Mouse (Mus musculus): ENCODE measurements around the gene 6430571L13Rik.
A peak's percentile ranks its signal among the peaks of the same experiment; 100 is the strongest.
"Not testable (repeated sequence)": the region's sequence is repeated elsewhere in the genome, so short reads cannot be mapped to it uniquely, and the experiment has no call there.

6430571L13Rik gene

DNA sequence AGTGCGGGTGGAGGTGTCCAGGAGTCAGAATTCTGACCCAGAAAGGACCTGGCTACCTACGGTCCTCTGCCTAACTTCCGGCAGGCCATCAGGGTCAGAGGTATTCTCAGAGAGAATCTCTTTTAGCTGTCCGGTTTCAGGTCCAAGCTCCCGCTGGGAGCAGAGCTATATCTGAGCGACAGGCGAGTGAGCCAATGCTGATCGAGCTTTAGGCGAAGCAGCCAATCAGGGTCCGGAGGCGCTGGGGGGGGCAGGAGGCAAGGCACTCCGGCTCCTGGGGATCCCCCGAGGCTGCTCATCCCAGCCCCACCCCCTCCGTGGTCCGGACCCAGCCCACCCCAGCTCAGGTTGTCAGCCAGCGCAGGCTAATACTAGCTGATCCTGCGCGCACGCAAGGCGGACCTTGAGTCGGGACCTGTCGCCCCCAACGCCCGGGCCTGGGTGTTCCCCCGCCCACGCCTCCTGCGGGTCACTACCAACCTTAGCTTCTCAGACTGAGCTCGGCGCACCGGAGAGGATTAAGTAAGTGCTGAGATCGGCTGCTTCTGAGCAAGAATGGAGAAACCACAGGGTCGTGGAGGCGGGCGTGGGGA, at the start of gene 6430571L13Rik:
6430571L13Rik (plus strand) TSS at position 336 of the 593 bp plus-strand sequence.
- DNase-seq, result peak; percentile 98

GRCm38 (mm10) chr9:107290897-107291296, 49.5 kb upstream of the 6430571L13Rik start:
- peak; percentile 80 for DNase-seq

- DNase-seq, result peak; percentile 69
Observed at GRCm38 (mm10) chr9:107294249-107294648, 46.2 kb upstream of the 6430571L13Rik start.

DNA sequence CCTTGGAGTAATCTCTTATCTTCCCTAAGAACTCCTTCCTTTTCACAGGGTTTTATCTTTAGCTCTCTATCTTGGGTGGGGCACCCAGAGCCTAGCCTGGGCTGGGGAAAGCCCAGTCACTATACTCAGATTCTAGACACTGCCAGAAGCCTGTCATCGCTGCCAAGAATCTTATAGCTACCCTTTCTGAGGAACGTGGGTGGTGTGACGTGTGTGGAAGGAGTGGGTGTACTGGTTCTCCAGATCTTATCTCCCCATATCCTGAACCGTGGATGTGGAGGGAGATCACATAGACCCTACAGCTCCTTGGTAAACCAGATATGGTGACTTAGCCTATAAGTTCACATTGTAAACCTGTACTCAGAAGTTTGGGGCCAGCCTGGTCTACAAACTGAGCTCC, 44.8 kb upstream of the 6430571L13Rik start:
- no peak for DNase-seq

GRCm38 (mm10) chr9:107296016-107296040, 44.6 kb upstream of the 6430571L13Rik start, which contains the start of gene Cish:
TSS of gene Cish (plus strand) at chr9:107296026.
- no peak for DNase-seq

DNA sequence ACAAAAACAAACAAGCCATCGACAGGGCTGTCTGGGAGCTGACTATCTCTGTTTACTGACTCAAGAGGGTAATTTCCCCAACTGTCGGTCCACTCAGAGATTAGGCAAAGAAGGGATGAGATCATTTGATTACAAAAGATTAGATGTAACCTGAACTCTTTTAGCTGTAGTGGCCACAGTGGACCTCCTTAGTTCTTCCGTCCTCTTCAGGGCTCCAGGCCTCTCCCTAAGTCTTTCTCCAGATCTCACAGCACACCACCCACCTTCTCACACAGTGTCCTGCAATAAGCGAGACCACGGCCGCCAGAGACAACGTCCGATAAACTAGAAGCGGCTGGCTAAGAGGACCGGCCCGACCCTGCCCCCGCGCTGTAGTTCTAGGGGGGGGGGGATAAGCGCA, 44.4 kb upstream of the 6430571L13Rik start:
- DNase-seq, result no peak

GRCm38 (mm10) chr9:107296501-107296965, 43.9 kb upstream of the 6430571L13Rik start:
- peak; percentile 96 for DNase-seq

GRCm38 (mm10) chr9:107297059-107297458, 43.3 kb upstream of the 6430571L13Rik start:
- no peak for DNase-seq

- no peak for DNase-seq
Observed at GRCm38 (mm10) chr9:107297658-107298057, 42.7 kb upstream of the 6430571L13Rik start.

- DNase-seq, result no peak
Observed at GRCm38 (mm10) chr9:107298059-107298780, 42.2 kb upstream of the 6430571L13Rik start.

DNA sequence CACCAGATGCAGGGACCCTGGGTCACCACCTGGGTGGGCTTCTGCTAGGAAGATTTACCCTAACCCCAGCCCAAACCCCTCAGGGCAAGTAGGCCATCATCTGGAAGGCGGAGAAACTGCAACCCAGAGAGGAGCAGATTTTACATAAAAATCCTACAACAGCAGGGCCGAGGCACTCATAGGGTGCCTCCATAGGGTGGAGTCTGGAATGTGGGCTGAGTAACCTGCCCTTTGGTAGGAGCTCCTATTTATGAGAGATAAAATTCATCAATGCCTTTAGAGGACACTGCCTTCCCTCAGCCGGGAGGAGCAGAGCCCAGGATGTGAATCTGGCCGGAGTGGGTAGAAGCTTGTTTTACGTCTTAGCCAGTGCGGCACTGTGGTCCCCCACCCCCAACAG, 41.5 kb upstream of the 6430571L13Rik start:
- DNase-seq, result no peak

- no peak for DNase-seq
Observed at GRCm38 (mm10) chr9:107299783-107300182, 40.6 kb upstream of the 6430571L13Rik start.

DNA sequence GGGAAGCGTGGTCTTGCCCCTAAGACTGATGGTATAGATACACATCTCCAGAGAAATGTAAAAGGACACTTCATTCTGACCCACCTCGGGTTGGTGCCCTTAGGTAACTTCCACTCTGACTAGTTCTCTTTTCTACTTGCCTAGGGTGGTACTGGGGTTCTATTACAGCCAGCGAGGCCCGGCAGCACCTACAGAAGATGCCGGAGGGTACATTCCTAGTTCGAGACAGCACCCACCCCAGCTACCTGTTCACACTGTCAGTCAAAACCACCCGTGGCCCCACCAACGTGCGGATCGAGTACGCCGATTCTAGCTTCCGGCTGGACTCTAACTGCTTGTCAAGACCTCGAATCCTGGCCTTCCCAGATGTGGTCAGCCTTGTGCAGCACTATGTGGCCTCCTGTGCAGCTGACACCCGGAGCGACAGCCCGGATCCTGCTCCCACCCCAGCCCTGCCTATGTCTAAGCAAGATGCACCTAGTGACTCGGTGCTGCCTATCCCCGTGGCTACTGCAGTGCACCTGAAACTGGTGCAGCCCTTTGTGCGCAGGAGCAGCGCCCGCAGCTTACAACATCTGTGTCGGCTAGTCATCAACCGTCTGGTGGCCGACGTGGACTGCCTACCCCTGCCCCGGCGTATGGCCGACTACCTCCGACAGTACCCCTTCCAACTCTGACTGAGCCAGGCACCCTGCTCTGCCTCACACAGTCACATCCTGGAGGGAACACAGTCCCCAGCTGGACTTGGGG, 40.0 kb upstream of the 6430571L13Rik start:
- no peak for DNase-seq

DNA sequence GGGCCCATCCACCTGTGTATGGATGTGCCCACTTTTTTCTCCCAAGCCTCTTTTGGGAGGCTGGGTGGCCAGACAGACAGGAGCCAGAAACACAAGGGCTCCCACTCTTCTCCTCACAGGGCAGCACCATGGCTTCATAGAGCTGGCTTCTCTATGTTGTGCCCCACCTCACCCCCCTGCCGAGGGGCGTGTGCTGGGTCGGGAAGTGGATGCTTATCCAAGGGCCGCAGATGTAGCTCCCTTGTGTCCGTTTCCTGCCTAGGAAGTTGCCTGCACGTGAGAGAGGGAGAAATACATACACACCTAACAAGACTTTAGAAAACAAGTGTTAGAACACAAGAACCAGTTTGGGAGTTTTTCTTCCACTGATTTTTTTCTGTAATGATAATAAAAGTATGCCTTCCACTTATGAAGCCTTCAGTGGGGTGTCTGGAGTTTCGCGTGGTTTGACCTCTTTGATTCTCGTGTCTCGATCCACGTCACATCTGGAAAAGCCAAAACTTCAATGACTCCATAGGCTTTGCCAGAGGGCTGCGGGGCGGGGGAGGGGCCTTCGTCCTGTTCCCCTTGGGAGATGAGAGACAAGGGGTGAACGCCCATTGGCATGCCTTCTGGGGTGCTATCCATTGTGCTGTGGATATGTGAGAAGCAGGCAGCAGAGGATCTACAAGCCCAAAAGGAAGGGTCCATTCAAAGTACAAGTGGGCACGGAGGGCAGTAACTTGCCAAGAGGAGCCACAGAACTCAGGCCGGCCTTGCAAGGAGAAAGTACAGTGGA, 38.7 kb upstream of the 6430571L13Rik start:
- no peak for DNase-seq

GRCm38 (mm10) chr9:107302592-107302991, 37.8 kb upstream of the 6430571L13Rik start:
- no peak for DNase-seq

GRCm38 (mm10) chr9:107303121-107303820, 37.1 kb upstream of the 6430571L13Rik start:
- DNase-seq, result no peak

GRCm38 (mm10) chr9:107303900-107304299, 36.5 kb upstream of the 6430571L13Rik start:
- no peak for DNase-seq

- no peak for DNase-seq
Observed at GRCm38 (mm10) chr9:107304383-107304782, 36.0 kb upstream of the 6430571L13Rik start.

- no peak for DNase-seq
Observed at GRCm38 (mm10) chr9:107305012-107305411, 35.4 kb upstream of the 6430571L13Rik start.

- DNase-seq, result no peak
Observed at GRCm38 (mm10) chr9:107305601-107306542, 34.5 kb upstream of the 6430571L13Rik start.

DNA sequence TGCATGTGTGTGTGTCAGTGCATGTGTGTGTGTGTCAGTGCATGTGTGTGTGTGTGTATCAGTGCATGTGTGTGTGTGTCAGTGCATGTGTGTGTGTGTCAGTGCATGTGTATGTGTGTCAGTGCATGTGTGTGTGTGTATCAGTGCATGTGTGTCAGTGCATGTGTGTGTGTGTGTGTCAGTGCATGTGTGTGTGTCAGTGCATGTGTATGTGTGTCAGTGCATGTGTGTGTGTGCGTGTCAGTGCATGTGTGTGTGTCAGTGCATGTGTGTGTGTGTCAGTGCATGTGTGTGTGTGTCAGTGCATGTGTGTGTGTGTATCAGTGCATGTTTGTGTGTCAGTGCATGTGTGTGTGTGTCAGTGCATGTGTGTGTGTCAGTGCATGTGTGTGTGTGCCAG, 33.7 kb upstream of the 6430571L13Rik start:
- not testable (repeated sequence) for DNase-seq

Data from retina, postnatal 1 day (tissue).